Mouse (Mus musculus) urinary bladder, postnatal 4 days (tissue): ENCODE results near the gene Lmna.
A peak's percentile ranks its signal among the peaks of the same experiment; 100 is the strongest.

Source experiments
- DNase-seq, 2 experiments: peaks; one replicate each; pipeline ENCODE4 v3.0.0; 2021 to 2022; ENCODE audit warnings: low spot score in 2 of 2

Gene Lmna

DNA sequence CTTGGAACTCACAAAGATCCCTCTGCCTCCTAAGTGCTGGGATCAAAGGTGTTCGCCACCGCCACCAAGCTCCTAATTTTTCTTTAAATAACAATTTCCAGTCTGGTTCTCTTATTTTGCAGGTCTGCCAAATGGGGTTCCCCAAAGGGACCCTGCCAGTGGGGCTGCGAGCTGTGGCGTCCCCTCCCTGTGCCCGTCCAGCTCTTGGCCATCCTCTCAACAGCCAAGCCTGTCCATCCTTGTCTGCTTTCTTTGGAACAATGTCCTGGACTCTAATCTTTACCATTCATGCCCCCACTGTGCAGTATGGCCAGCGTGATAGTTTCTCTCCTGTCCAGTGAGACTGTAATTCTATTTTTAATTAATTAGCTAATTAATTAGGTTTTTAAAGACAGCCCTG, 11.4 kb upstream of the Lmna start:
- no peak for DNase-seq

DNA sequence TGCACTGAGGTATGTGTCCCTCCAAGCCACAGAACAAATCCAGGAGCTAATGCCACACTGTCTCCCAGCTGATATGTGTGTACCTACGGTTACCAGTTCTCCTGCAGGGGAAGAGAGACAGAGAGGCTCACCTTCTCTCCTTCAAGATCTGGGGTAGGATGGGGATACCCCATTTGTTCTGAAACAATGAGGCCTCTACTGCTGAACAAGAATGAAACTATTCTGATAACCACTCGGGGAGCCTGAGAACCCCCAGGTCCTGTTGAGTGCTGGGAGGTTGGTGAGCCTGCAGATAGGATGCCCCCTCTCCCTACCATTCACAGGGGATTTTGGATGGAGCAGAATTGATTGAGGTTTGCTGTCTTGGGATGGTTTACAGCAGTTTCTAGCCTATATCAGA, 10.3 kb upstream of the Lmna start:
- DNase-seq: no peak

DNA sequence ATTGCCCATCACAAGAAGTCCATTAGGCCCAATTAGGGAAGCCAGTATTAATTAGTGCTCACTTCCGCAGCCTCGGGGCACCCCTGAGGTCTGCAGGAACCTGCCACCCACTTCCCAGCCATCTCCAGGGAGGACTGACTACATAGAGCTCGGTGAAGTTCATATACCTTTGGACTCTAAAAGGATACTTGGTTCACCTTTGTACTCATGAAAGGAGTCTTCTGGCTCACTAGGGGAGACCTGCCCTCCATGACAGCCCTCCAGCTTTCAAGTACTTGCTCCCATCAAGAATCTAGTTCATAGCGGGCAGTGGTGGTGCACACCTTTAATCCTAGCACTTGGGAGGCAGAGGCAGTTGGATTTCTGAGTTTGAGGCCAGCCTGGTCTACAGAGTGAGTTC, 8.7 kb upstream of the Lmna start:
- no peak for DNase-seq

DNA sequence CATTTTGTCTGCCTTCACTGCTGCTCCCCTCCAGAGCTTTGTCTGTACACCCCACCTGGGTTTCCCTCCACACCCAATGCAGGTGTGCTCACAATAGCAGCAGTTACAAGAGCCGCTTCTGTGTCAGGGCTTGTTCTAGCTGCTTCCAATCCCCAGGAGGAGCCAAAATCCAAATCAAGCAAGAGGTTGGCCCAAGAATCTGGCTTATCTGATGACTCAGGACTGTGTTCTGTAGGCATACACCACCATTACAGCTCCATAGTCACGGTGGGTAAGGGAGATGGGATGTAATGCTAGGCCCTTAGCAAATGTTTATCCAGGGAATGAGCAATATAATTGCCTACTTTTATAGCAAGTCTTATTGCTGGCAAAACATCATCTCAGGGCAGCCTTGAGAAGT, 6.7 kb upstream of the Lmna start:
- DNase-seq: no peak

DNA sequence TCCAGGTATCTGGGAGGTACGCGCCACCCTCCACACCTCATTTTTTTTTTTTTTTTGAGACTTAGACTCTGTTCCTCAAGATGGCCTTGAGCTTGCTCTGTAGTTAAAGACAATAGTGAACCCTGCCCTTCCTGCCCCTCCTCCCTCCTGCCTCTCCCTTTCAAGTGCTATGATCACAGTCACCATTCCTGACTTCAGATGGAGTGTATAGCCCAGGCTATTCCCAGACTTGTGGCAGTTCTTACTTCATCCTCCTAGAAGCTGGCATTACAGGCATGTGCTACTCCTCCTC, 5.3 kb upstream of the Lmna start:
- no peak for DNase-seq

DNA sequence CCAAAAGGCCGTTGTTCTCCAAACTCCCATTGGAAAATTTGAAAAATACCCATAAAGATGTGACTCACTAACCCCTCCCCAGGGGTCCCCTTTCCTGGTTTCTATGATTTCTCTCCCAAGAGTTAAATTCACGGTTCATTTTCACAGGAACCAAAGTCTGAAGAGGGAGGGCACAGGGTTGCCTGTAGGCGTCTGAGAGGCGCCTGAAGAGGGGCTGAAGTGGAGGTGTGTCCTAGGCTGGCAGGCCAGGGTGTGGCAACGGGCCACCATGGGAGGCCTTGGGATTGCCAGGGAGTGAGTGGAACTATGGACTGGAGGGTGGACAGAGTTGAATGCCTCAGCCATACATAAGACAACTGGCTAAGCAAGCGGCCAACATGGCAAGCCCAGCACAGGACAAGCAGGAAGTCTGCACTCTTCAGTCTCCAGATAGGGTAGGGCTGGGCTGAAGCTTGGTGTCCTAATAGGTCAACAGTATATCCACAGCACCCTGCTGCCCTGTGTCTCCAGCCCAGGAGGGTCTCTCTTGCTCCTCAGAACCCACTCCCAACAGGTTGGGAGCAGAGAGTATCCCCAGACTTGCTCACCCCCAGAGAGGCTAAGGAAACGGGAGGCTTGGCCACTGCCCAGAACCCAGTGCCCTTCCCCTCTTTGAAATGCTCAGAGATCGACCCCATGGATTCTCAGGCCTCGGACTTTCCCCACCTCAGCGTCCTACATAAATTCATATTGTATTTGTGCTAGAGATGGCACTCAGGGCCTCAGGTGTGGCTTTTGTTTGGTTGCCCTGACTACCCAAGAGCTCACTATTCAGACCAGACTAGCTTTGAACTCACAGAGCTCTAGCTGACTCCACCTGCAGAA, 4.7 kb upstream of the Lmna start:
- no peak for DNase-seq

DNA sequence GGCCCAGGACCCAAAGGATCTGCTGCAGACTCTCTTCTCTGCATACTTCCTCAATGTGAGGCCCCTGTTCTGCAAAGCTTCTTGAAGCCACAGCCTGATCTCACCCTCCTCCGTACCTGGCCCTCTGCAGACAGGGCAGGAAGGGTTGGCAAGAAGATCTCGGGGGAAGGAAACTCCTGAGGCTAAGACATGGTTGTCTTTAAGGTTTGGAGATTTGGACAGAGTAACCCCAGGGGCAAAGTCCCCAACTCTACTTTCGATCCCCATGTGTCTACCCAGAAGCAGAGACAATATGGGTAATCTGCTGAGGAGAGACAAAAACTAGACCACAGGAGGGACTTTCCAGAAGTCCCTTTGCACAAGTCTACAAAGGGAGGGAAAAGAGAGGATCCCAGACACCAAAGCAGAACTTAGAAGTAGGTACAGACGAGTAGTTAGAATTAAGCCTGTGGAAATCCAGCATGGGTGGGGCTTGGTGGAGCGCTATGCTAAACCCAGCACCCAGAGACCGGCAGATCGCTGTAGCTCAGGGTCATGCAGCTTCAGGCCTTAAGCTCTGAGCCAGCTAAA, 3.9 kb upstream of the Lmna start:
- no peak for DNase-seq

DNA sequence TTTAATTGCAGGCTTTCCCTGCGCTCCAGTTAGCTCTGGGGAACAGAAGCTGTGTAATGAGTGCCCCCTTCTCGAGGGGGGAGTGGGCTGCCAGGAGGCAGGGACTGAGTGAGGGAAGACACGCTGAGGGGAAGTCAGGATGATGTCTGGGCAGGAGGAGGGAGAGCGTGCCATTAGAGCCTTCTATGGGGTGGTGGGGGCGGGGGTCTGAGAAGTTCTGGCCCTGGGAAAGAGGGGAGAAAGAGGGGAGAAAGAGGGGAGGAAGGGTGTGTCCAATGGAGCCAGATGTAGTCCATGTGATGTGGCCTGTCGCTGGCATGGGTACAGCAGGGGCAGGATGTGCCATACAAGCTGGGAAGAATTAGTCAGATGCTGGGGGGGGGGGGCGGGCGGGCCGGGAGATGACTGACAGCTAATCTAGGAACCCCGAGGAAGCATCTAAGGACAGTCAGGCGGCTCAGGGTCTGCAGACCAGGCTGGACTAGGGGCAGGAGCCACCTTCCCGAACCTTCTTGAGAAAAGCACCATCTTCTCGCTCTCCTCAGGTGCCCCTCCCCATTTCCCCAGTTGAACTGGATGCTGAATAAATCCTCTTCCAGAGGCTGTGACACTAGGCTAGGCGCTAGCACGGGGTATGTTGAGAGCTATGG, 3.3 kb upstream of the Lmna start:
- DNase-seq: no peak

DNA sequence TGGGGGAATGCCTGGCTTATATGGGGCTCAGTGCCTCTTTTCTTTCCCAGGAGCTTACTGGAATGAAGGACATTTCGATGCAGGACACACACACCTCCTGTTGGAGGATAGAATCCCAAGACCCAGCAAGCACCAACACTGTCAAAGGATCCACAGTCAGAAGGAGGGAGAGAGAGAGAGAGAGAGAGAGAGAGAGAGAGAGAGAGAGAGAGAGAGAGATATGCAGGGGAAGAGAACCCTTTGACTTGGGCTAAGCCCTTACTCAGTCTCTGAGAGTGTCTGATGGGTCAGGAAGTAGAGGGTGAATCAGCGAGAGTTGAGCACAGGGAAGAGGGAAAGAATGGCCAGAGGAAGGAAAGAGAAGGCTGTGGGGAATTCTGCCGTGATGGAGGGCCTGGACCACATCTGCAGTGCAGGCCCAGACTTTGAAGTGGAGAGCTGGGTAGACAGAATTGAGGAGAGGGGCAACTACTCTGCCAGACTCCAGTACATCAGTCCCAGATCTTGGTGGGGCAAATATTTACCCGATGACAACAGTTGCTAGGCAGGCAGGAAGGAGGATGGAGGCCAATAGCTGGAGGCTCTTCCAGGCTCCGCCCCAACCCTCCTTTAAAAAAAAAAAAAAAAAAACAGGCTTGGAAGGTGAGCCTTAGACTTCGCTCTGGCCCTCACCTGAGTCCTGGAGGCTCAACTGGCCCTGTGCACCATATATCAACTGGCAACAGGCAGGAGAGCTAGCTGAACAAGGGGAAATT, 2.6 kb upstream of the Lmna start:
- no peak for DNase-seq

DNA sequence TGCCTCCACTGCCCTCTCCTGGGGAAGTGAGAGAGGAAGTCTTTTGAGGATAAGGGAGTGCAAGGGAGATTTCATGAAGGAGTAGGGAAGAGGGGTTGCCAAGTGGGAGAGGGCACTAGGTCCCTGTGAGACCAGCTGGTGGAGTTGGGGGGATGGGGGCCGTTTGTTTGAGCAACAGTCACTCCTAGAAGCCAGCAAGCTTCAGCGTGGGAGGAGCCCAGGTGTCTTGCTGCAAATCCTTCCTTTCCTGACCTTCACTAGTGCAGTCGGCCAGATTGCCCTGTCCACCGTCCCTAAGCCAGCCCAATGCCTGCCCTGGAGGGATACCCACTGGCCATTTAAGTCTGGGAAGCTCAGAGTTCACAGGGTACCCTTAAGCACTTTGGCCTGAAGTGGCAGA, 1.8 kb upstream of the Lmna start:
- DNase-seq: no peak

DNA sequence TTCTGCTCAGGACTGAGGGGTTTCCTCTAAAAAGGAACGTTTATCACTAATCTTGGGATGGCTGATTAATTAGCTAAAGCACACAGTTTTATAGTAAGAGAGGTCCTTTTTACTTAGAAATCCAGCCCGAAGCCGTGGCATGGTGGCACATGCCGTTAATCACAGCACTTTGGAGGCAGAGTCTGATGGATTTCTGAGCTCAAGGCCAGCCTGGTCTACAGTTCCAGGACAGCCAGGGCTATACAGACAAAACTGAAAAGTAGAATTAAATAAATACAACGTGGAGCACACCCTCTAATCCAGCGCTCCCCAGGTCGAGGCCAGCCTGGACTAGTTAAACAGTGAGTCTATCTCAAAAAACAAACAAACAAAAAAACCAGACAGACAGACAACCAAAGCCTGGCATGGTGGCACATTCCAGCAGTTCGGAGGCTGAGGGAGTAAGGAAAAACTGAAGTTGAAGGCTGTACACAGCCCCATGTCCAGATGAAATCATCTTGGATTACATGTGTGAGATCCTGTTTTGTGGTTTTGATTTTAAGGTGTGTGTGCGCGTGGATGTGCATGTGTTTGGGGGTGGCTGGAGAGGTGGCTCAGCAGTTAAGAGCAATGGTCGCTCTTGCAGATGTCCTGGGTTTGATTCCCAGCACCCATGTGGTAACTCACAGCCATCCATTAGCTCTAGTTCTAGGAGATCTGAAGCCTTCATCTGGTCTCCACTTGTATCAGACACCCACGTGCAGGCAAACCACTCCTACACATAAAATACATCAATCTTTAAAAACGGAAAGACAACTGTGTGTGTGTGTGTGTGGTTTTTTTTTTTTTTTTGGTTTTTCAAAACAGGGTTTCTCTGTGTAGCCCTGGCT, 899 bp upstream of the Lmna start:
- DNase-seq: no peak

DNA sequence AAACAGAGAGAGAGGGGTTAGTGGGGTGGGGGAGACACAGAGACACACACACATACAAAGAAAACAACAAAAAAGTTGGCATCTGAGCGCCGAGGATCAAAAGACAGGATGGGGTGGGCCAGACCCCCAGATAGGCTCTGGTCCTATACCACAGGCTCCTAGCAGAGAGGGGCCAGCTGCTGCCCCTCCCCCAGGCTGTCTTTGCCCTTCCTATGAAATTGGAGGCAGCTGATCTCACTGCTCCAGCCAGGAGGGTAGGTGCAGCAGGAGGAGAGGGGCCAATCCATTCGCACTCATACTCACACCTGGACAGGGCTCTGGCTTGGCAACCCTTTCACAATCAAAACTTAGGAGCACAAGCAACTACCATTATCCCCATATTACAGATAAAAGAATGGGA, 506 bp downstream of the Lmna start:
- no peak for DNase-seq

DNA sequence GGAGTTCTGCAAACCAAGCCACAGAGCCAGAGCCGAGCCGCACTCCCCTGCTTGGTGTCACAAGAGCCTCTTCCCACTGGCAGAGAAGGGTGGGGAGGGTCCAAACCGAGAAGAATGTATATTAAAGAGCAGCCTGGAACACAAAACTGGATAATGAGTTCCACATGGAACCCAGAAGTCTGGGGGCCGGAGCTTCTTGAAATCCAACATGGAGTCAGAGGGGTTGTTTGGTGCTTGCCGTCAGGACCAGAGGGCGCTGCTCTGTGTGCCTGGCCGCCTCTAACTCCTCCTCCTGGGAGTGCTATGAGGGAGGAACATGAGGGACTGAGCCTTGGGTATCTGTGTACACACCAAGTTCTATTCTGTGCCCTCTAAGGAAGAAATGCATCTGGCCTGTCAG, 4.0 kb downstream of the Lmna start:
- no peak for DNase-seq

DNA sequence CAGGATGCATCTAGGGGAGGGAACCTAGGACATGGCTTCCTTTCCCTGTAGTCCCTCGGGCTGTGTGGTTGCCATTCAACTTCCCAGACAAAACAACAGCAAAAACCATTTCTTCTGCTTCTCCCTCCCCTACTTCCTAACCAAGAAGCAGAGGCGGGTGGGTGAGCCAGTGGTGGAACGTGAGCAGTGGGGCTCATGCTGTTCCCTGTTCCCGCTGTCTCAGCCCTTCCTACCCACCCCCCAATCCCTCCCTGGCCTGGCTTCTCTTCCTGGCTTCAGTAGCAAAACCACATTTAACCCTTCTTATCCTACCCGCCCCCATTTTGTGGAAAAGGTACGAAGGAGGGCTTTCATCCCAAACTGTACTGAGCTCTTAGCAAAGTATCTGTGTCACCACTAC, 4.7 kb downstream of the Lmna start:
- DNase-seq: no peak

DNA sequence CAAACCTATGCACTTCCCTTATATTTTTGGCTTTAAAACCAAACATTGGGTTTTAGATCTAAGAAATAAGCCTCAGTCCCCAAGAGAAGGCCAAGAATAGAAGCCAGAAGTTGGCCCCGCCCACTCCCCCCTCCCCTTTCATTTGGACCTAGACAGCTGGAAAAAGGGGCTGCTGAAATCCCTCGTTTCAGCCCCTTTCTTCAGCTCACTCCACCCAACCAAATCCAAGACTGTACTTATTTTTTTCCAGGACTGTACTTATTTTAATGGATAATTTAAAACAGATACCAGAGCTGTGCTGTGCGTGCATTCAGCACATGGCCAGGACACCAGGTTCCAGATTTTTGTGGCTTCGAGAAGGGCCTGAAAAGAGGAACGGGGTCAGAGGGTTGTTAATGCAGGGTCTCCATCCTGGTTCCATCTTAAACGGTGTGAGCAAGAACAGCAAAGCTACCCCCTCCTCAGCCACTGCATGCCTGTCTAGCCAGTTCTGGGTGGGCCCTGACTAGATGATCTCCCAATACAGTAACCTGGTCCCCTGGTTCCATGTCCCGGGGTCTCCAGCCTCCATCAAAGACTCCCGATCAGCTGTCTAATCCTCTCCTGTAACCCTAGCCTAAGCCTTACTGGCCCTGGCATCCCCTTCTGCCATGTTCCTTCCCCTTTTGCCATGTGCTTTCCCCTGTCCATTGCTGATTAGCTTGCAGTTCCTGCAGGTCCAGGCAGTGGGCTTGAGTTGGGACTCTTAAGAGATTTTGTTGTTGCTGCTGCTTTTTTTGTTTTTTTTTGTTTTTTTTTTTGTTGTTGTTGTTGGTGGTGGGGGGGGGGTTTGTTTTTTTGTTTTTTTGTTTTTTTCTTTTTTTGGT, 5.6 kb downstream of the Lmna start:
- DNase-seq: no peak

DNA sequence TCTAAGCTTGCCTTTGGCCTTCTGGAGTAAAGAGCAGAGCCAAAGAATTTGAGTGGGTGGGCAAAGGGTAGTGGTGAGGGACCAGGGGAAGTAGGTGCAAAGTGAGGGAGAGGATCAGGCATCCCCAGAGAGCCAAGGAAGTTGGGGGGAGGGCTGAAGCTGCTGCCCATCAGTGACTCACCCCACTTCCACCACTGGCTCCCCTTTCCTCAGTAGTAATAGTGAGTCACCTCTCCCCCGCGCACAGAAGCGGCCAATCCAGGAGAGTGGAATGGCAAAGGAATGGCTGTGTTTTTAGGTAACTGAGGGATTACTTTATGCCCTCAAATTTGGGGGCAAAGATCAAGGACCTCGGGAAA, 6.3 kb downstream of the Lmna start:
- no peak for DNase-seq

DNA sequence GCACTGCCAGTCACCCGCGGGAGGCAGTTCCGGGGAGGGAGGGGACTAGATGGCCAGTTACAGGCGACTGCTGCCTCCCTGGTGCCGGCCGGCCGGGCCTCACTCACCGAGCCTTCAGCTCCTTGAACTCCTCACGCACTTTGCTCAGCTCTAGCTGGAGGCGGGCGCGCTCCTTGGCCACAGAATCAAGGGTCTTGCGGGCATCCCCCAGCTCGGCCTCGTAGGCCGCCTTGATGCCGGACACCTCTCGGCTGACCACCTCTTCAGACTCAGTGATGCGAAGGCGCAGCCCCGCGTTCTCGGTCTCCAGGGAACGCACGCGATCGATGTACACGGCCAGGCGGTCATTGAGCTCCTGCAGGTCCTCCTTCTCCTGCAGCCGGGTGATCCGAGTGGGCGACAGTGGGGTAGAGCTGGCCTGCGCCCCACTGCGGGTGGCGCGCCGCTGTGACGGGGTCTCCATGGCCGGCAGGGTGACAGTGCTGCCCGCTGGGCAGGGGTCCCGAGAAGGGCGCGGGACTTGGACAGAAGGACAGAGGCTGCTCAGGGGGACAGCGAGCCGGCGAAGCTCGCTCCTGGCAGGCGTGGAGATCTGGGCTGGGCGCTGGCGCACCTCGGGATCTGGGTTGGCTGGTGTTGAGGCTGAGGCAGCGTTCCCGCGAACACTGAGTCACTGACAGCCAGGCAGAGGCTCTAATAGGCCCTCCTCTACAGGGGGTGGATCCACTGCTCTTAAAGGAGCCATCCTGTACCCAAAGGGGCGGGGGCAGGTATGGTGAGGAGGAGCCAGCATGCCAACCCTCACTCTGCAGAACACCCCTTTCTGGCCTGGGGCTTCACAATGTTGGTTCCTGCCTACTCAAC, 6.9 kb downstream of the Lmna start:
- DNase-seq: peak; percentile 89 to 91

DNA sequence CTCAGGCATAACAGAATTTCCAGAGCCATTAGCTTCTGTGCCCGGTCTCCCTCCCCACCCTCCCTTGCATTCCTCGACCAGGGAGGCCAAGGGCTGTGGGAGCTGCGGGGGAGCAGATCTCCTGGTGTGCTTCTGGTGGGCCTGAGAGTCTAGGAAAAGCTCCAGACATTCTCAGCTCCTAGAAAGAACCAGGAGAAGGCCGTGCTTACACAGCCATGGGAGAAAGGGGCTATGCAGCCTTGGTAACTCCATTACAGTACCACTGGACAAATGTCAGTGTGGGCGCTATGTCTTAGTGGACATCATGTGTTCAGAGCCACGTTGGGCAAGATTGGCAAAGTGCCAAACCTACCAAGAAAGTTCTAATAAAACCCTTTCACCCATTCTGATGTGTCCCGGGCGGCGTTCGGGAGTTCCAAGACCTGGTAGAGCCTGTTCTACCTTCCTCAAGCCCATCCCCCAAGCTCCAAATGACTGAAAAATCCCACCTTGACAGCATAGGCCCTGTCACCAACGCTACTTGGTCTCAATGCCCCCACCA, 7.7 kb downstream of the Lmna start:
- DNase-seq: peak in 1 of 2 experiments; percentile 39

DNA sequence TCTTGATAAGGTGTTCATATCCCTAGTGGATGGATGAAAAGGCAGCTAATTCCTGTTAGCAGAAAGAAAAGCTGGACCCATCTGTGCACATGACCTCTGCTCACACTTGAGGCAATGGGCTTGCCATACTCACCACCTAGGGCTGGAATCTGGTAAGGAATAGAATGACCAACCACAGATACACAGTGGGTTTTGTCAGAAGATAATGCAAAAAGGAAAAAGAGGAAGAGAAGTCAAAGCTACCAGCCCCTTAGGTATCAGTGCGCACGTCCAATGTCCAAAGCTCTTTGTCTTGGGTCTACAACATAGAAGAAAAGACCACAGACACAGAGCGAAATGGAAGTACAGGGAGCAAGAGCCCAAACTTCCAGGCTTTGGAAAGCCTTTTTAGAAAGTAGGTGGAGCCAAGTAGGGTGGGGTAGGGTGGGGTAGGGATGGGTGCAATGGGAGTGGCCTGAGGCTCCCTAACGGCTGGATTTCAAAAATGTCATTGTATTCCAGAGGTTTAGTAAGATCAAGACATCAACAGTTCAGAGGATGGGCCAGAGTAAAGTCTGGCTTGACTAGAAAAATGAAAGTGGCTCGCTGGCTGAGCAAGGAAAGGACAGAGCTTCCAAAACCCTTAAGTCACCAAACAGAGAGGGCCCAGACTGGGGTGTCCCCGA, 8.3 kb downstream of the Lmna start:
- DNase-seq: no peak
